ENCODE assay signal across 12 mouse cellular contexts in the genomic region with DNA sequence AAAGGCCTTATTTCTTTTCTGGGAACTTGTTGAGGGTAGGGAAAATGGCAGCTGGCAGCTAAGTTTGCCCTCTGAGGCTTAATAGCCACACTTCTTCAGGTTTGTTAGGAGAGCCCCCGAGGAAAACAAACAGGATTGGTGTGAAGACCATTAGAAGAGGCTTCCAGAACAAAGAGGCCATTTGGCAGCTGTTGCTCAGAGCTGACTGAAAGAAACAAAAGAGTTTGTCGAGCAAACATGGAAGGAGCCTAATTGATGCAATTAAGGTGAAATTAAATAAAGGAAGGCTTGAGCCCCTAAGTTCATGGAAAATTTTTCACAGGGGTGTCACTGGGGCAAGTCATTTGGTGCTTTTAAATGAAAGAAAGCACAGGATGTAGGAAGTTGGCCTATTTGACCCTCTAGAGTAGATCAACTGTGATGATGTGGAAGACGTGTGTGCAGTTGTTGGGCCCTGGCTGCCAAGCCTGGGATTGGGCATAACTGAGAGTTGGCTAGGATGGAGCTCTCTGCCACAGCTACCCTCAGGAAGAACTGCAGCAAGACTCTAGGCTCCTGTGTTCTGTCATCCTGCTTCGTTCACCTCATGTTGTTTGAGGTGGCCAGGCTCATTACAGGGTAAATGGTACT.
"Had no signal": no experiment of that assay in that cellular context is flagged by ENCODE, and none has a peak within 500 bp of the region (broad histone marks: within the 10 kb centered on the region; RNA-seq: fewer than 3 reads in every experiment).

No protein-coding gene starts in this region.

- DNase-seq: kidney, postnatal 25 days; left cerebral cortex, postnatal 4 days; lung, adult 18-20 months; right cerebral cortex, adult 18-20 months; right cerebral cortex, postnatal 25 days; thymus, postnatal 4 days had no signal

- H3K4me2 ChIP-seq: limb, embryonic 13.5 days; midbrain, embryonic 12.5 days; neural tube, embryonic 13.5 days had no signal

- H3K36me3 ChIP-seq: limb, embryonic 13.5 days; midbrain, embryonic 12.5 days; neural tube, embryonic 13.5 days had no signal

- H3K9me3 ChIP-seq: limb, embryonic 13.5 days; midbrain, embryonic 12.5 days; neural tube, embryonic 13.5 days had no signal

- H3K27ac ChIP-seq: layer of hippocampus, adult 2 months; limb, embryonic 13.5 days; liver, embryonic 14.5 days; midbrain, embryonic 12.5 days; neural tube, embryonic 13.5 days had no signal

- H3K4me1 ChIP-seq: limb, embryonic 13.5 days; midbrain, embryonic 12.5 days; neural tube, embryonic 13.5 days had no signal

- H3K4me3 ChIP-seq: layer of hippocampus, adult 2 months; limb, embryonic 13.5 days; midbrain, embryonic 12.5 days; neural tube, embryonic 13.5 days had no signal

- H3K27me3 ChIP-seq: limb, embryonic 13.5 days; midbrain, embryonic 12.5 days; neural tube, embryonic 13.5 days had no signal

- ATAC-seq: midbrain, embryonic 16.5 days had no signal

- H3K9ac ChIP-seq: limb, embryonic 13.5 days; liver, embryonic 14.5 days; midbrain, embryonic 12.5 days; neural tube, embryonic 13.5 days had no signal
